Mouse (Mus musculus) c-Kit-negative CD71-positive TER-119-positive erythroid progenitor cells, embryonic 14.5 days (primary cell): ENCODE measurements around the gene Bphl.

ENCODE experiments used
- DNase-seq: peaks from one replicate; pipeline ENCODE4 v3.0.0-alpha.2; 2013; ENCODE audit warnings: low read depth, low spot score

The Bphl gene

GRCm38 (mm10) chr13:34120536-34120935 is 83.1 kb downstream of the Bphl start:
- no peak for DNase-seq
